Mouse (Mus musculus): Measurements from ENCODE around the gene Ptgdr2.

DNA sequence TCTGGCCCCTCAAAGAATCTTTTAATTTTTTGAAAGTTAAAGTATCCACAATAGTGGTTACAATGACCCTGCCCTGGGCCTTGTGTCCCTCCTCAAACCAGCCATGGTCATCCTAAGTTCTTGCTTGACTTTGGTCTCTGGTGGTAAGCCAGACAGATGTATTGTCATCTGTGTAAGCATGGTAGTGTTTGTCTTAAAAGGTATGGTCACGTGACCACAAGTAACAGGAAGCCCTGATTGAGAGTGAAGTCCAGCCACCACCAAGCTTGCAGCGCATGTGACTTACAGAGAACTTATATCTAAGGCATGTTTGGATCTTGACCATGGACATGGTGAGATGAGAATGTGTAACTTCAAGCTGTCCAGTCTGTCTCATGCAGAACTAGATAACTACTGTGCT is 38.2 kb downstream of the Ptgdr2 start:
- TF ChIP-seq CTCF (conservative IDR thresholded peaks at IDR 0.05; ENCODE audit: low read length): no peak
- TF ChIP-seq POU5F1 (IDR thresholded peaks at IDR 0.05; ENCODE audit: borderline replicate concordance, low read length): no peak

Data from E14TG2a.4 (cell line).